ENCODE assay signal across 32 mouse cellular contexts in the genomic region with DNA sequence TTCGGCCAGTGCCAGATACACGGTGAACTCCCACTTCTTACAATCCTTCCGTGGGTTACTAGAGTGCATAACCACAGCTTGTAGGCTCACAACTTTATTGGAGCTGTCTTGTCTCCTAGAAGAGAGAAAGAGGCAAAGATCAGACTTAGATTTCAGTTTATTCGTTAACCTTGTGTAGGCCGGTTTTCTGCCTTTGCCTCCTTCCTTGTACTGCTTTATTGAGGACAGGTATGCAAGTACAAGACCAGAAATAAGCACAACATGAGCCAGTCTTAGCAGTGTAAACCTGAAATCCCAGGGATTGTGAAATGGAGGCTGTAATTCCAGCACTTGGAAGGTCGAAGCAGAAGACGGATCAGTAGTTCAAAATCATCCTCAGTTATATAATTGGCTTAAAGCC.
"Had no signal": no experiment of that assay in that cellular context is flagged by ENCODE, and none has a peak within 500 bp of the region (broad histone marks: within the 10 kb centered on the region; RNA-seq: fewer than 3 reads in every experiment).

No protein-coding gene starts in this region.

- H3K4me1 ChIP-seq: limb, embryonic 12.5 days; limb, embryonic 13.5 days; limb, embryonic 15.5 days; liver, embryonic 12.5 days; liver, embryonic 13.5 days; liver, embryonic 15.5 days; lung, embryonic 15.5 days; midbrain, embryonic 10.5 days; midbrain, embryonic 12.5 days; midbrain, embryonic 13.5 days; midbrain, embryonic 15.5 days; neural tube, embryonic 12.5 days had no signal

- DNase-seq: left cerebral cortex, postnatal 4 days; liver; liver, embryonic 13.5 days; liver, postnatal 0 days; lung, adult 18-20 months; lung, adult 2 months; lung, embryonic 14.5 days; lung, postnatal 10 days; lung, postnatal 14 days; lung, postnatal 36 days; lung, postnatal 4 days; midbrain, embryonic 14.5 days had no signal

- H3K4me2 ChIP-seq: limb, embryonic 12.5 days; limb, embryonic 13.5 days; limb, embryonic 15.5 days; liver, embryonic 11.5 days; liver, embryonic 12.5 days; liver, embryonic 13.5 days; liver, embryonic 15.5 days; lung, embryonic 14.5 days; lung, embryonic 15.5 days; midbrain, embryonic 11.5 days; midbrain, embryonic 12.5 days; midbrain, embryonic 13.5 days; midbrain, embryonic 15.5 days; neural tube, embryonic 12.5 days had no signal

- H3K9ac ChIP-seq: limb, embryonic 12.5 days; limb, embryonic 13.5 days; limb, embryonic 15.5 days; liver, embryonic 12.5 days; liver, embryonic 13.5 days; liver, embryonic 14.5 days; liver, embryonic 15.5 days; liver, postnatal 0 days; lung, embryonic 14.5 days; lung, embryonic 15.5 days; midbrain, embryonic 12.5 days; midbrain, embryonic 13.5 days; midbrain, embryonic 15.5 days; neural tube, embryonic 12.5 days had no signal

- ATAC-seq: liver, embryonic 12.5 days; liver, postnatal 0 days; lung, postnatal 0 days; midbrain, embryonic 13.5 days; midbrain, embryonic 15.5 days; midbrain, embryonic 16.5 days had no signal

- H3K27me3 ChIP-seq: limb, embryonic 12.5 days; limb, embryonic 13.5 days; limb, embryonic 15.5 days; liver, embryonic 12.5 days; liver, embryonic 15.5 days; lung, embryonic 15.5 days; midbrain, embryonic 12.5 days; midbrain, embryonic 15.5 days; neural tube, embryonic 12.5 days had no signal

- H3K27ac ChIP-seq: limb, embryonic 10.5 days; limb, embryonic 12.5 days; limb, embryonic 13.5 days; limb, embryonic 15.5 days; liver, embryonic 12.5 days; liver, embryonic 13.5 days; liver, embryonic 14.5 days; liver, embryonic 15.5 days; lung, embryonic 15.5 days; macrophage; midbrain, embryonic 10.5 days; midbrain, embryonic 12.5 days; midbrain, embryonic 13.5 days; midbrain, embryonic 15.5 days; neural tube, embryonic 12.5 days had no signal

- H3K9me3 ChIP-seq: limb, embryonic 10.5 days; limb, embryonic 12.5 days; limb, embryonic 13.5 days; limb, embryonic 15.5 days; liver, embryonic 12.5 days; liver, embryonic 13.5 days; liver, embryonic 15.5 days; lung, embryonic 15.5 days; midbrain, embryonic 10.5 days; midbrain, embryonic 12.5 days; midbrain, embryonic 13.5 days; midbrain, embryonic 15.5 days had no signal

- H3K36me3 ChIP-seq: limb, embryonic 10.5 days; limb, embryonic 12.5 days; limb, embryonic 13.5 days; limb, embryonic 15.5 days; liver, embryonic 12.5 days; liver, embryonic 13.5 days; liver, embryonic 15.5 days; lung, embryonic 15.5 days; midbrain, embryonic 10.5 days; midbrain, embryonic 12.5 days; midbrain, embryonic 13.5 days; midbrain, embryonic 15.5 days; neural tube, embryonic 12.5 days had no signal

- H3K4me3 ChIP-seq: limb, embryonic 10.5 days; limb, embryonic 12.5 days; limb, embryonic 13.5 days; limb, embryonic 15.5 days; liver, embryonic 12.5 days; liver, embryonic 13.5 days; liver, embryonic 15.5 days; lung, embryonic 15.5 days; megakaryocyte, embryonic 14.5 days; midbrain, embryonic 10.5 days; midbrain, embryonic 12.5 days; midbrain, embryonic 13.5 days; midbrain, embryonic 15.5 days; myocyte; neural tube, embryonic 12.5 days had no signal
